Mouse (Mus musculus) kidney, postnatal 0 days (tissue): ENCODE data around the gene Dmrtc2. TPM values are rescaled to one million over a fixed set of nuclear protein-coding genes. Genes with fewer than 3 reads are reported as not detected.
"Not testable (repeated sequence)": the region's sequence is repeated elsewhere in the genome, so short reads cannot be mapped to it uniquely, and the experiment has no call there.

ENCODE experiments used
- ATAC-seq: fragments of 200-750 bp; cut with Nextera tagmentation; replicated peaks from 2 replicates; pipeline ENCODE4 v1.8.0; 2017; ENCODE audit warnings: low read depth, moderate number of reproducible peaks, moderate TSS enrichment, moderate library complexity; ENCODE audit not compliant: low FRiP score
- DNase-seq: peaks from one replicate; pipeline ENCODE4 v3.0.0-alpha.2; 2016; ENCODE audit warnings: low spot score
- H3K27ac ChIP-seq: fragments of 300-500 bp; sonication (generic); 2 replicates; pipeline ENCODE4 v1.5.1; 2014; ENCODE audit warnings: mild to moderate bottlenecking
- H3K27me3 ChIP-seq: fragments of 300-500 bp; sonication (generic); 2 replicates; pipeline ENCODE4 v1.6.1; 2014; ENCODE audit warnings: low read length, mixed read lengths; ENCODE audit not compliant: insufficient read depth
- H3K36me3 ChIP-seq: fragments of 300-500 bp; sonication (generic); 2 replicates; pipeline ENCODE4 v1.6.1; 2014; ENCODE audit warnings: low read length, mixed read lengths; ENCODE audit not compliant: insufficient read depth
- H3K4me1 ChIP-seq: fragments of 300-500 bp; sonication (generic); replicated peaks from 2 replicates; pipeline ENCODE4 v1.6.1; 2014; ENCODE audit warnings: antibody characterized with exemption, low read length, mixed read lengths; ENCODE audit not compliant: insufficient read depth
- H3K4me2 ChIP-seq: fragments of 300-500 bp; sonication (generic); 2 replicates; pipeline ENCODE4 v1.6.1; 2014; ENCODE audit warnings: mild to moderate bottlenecking, low read length, moderate library complexity, mixed read lengths
- H3K4me3 ChIP-seq: fragments of 300-500 bp; sonication (generic); replicated peaks from 2 replicates; pipeline ENCODE4 v1.5.1; 2014; ENCODE audit warnings: low read depth, low read length
- H3K9ac ChIP-seq: fragments of 300-500 bp; sonication (generic); 2 replicates; pipeline ENCODE4 v1.6.1; 2014; ENCODE audit warnings: low read depth, low read length
- H3K9me3 ChIP-seq: fragments of 300-500 bp; sonication (generic); replicated peaks from 2 replicates; pipeline ENCODE4 v1.6.1; 2016; ENCODE audit warnings: low read length, inconsistent platforms, mixed read lengths
- CTCF ChIP-seq: IDR thresholded peaks from 2 replicates; pipeline ENCODE4 v1.5.1; 2016; ENCODE audit warnings: antibody characterized with exemption, low read depth, mild to moderate bottlenecking, moderate library complexity
- WGBS: fragments of 180-500 bp; shearing (Covaris S2); extraction: QIAGEN DNeasy Blood & Tissue Kit; methylation state at CpG from one replicate; pipeline ENCODE4 v1.1.7; 2014; 5-methylcytosine and 5-hydroxymethylcytosine counted together
- polyA plus RNA-seq: library from polyadenylated mRNA; unstranded; fragments of >200 nt; fragmentation: Nextera tagmentation; extraction: Ambion mirVana; gene quantifications from 2 replicates; pipeline ENCODE4 v1.2.1, GENCODE M21; 2015

Dmrtc2 gene
- polyA plus RNA-seq, 1 experiment from 2014 or later: 0.12 TPM

- Histone ChIP-seq H3K9me3 (no peaks in the 10 kb centered on the region), H3K27ac (no peak overlapping the region), H3K4me2 (no peak overlapping the region), H3K36me3 (no peaks in the 10 kb centered on the region), H3K9ac (no peak overlapping the region), H3K4me1 (no peaks in the 10 kb centered on the region), H3K27me3 (no peaks in the 10 kb centered on the region), H3K4me3 (no peak overlapping the region)
- WGBS: 64% methylated on average over 4 of the region's 4 CpGs
- ATAC-seq (no peak), DNase-seq (no peak)
- no peak for TF ChIP-seq CTCF
Measured at GRCm38 (mm10) chr7:24841009-24841408, 28.8 kb upstream of the Dmrtc2 start.

DNA sequence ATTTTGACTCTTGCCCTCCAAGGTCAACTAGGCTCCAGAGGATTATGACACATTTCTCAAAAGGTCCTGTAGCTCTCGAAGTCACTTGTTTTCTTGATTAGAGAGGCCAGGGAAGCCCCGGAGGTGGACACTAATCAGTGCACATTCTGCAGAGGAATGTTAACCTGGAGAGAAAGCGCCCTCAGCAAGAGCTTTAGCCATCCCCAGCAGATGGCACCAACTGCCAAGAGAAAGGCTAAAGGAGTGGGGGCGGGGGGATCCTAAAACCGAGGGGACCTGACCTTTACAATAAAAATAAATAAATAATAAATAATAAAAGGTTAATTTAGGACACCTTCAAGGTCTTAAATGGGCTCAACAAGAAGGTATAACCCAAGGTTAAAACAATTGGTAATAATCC is 25.7 kb upstream of the Dmrtc2 start:
- Histone ChIP-seq H3K9me3 (no peaks in the 10 kb centered on the region), H3K4me2 (no peak overlapping the region), H3K36me3 (no peaks in the 10 kb centered on the region), H3K27ac (no peak overlapping the region), H3K9ac (no peak overlapping the region), H3K4me3 (no peak overlapping the region), H3K4me1 (no peaks in the 10 kb centered on the region), H3K27me3 (no peaks in the 10 kb centered on the region)
- ATAC-seq (no peak), DNase-seq (no peak)
- 43% methylated on average over 5 of the region's 5 CpGs for WGBS
- TF ChIP-seq CTCF: peak; percentile 26; the same call in 1 of the 2 replicates

DNA sequence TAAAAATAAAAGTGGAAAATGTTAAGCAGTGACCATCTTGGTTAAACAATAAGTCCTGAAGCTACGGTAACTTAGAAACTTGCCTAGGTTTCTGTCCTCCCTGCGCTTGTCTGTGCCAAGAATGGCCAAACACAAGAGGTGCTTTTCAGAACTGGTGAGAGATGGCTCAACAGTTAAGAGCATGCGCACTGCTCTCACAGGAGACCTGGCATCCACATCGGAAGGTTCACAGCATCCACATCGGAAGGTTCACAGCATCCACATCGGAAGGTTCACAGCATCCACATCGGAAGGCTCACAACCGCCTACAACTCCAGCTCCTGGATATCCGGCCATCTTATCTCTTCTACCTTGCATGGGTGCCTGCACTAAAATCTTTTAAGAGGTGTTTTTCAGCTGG is 24.7 kb upstream of the Dmrtc2 start:
- no peaks in the 10 kb centered on the region for H3K36me3 ChIP-seq
- no peak overlapping the region for H3K9ac ChIP-seq
- no peak for TF ChIP-seq CTCF
- ATAC-seq (no peak), DNase-seq (no peak)
- no peaks in the 10 kb centered on the region for H3K9me3 ChIP-seq
- no peak overlapping the region for H3K4me2 ChIP-seq
- H3K27me3 ChIP-seq: no peaks in the 10 kb centered on the region
- WGBS: 79% methylated on average over 9 of the region's 9 CpGs
- H3K4me3 ChIP-seq: no peak overlapping the region
- no peaks in the 10 kb centered on the region for H3K4me1 ChIP-seq
- no peak overlapping the region for H3K27ac ChIP-seq

DNA sequence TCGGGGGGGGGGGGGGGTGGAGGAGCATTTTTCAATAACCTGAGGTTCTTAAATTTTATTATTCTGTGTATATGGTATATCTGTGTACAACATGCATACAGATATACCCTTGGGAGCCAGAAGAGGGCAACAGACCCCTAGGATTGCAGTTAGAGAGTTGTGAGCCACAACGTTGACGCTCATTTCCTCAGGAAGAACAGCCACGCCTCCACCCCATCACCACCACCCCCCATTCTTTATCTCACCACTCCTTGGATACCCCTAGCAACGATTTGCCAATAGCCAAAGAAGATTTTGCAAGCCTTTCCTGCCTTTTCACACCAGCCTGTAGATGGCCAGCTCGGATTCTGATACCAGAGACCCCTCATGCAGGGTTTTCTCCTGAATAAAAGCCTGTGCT is 24.1 kb upstream of the Dmrtc2 start:
- no peaks in the 10 kb centered on the region for H3K27me3 ChIP-seq
- WGBS: 5% methylated on average over 6 of the region's 6 CpGs
- no peaks in the 10 kb centered on the region for H3K36me3 ChIP-seq
- no peaks in the 10 kb centered on the region for H3K4me1 ChIP-seq
- H3K27ac ChIP-seq: no peak overlapping the region
- TF ChIP-seq CTCF: peak; percentile 57
- no peak overlapping the region for H3K4me2 ChIP-seq
- ATAC-seq: no peak
- H3K9me3 ChIP-seq: no peaks in the 10 kb centered on the region
- H3K9ac ChIP-seq: no peak overlapping the region
- H3K4me3 ChIP-seq: no peak overlapping the region
- peak; percentile 43 for DNase-seq

GRCm38 (mm10) chr7:24846576-24846975 is 23.3 kb upstream of the Dmrtc2 start:
- not testable (repeated sequence) for H3K9ac ChIP-seq, H3K4me3 ChIP-seq, H3K36me3 ChIP-seq, DNase-seq, H3K27me3 ChIP-seq, H3K27ac ChIP-seq, ATAC-seq, H3K9me3 ChIP-seq, H3K4me1 ChIP-seq, H3K4me2 ChIP-seq
- 14% methylated on average over 2 of the region's 2 CpGs for WGBS

DNA sequence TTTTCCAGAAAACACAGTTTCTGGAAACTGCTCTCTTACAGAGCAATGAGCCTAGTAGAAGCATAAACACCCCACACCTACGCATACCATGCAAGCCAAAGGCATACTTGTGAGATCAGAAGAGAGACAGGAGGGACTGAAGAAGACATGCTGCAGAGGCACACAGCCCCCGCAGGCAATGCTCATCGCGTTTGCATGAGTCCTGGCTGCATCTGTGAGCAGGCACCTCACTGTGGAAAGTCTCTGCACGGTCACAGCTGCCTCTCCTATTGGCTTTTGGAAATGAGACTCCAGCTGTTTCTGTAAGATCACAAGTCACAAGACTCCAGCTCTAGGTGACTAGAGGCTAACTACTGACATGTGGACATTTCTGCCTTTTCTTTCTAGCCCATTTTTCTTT is 19.7 kb upstream of the Dmrtc2 start:
- Histone ChIP-seq H3K9me3 (no peaks in the 10 kb centered on the region), H3K27ac (no peak overlapping the region), H3K9ac (no peak overlapping the region), H3K4me3 (no peak overlapping the region), H3K4me2 (no peak overlapping the region), H3K27me3 (no peaks in the 10 kb centered on the region), H3K4me1 (no peaks in the 10 kb centered on the region; the same call in 1 of the 2 replicates), H3K36me3 (no peaks in the 10 kb centered on the region)
- WGBS: 16% methylated on average over 5 of the region's 5 CpGs
- ATAC-seq (no peak), DNase-seq (peak; percentile 29)
- TF ChIP-seq CTCF: no peak

DNA sequence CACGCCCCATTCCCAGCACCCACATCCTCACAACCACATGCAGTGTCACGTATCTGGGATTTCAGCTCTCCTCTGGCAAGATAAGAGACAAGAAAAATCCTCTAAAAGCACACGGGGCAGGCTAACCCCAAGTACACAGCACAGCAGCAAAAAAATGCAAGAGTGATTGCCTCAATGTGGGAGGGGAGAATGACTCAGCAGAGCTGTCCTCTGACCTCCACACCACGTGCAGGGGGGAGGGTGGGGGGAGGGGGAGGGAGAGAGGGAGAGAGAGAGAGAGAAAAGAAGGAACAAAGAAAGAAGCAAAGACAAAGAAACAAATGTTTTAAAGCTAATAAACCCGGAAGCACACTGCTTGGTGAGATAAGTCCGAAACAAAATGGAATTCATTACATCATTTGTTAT is 19.0 kb upstream of the Dmrtc2 start:
- peak; percentile 28 for DNase-seq
- TF ChIP-seq CTCF: no peak
- WGBS: 33% methylated on average over 6 of the region's 6 CpGs

More for the DNA sequence above, 19.0 kb upstream of the Dmrtc2 start:
- Histone ChIP-seq H3K36me3 (no peaks in the 10 kb centered on the region), H3K4me2 (no peak overlapping the region), H3K4me1 (no peaks in the 10 kb centered on the region; the same call in 1 of the 2 replicates), H3K9ac (no peak overlapping the region), H3K27ac (no peak overlapping the region), H3K9me3 (no peaks in the 10 kb centered on the region), H3K27me3 (no peaks in the 10 kb centered on the region), H3K4me3 (no peak overlapping the region)
- 0 out of 2 replicates have a peak, but pooled peaks have one; percentile 25 for ATAC-seq
